Mouse (Mus musculus): ENCODE data around the gene Tor3a. TPM values are rescaled to one million over a fixed set of nuclear protein-coding genes. Genes with fewer than 3 reads are reported as not detected.

The Tor3a gene
- polyA plus RNA-seq, 1 experiment from 2014 or later: 6.5 TPM

- Histone ChIP-seq H3K36me3 (ENCODE audit: control insufficient read depth, insufficient read depth, low read length) (no peaks in the 10 kb centered on the region), H3K9me3 (ENCODE audit: control insufficient read depth, low read length) (no peaks in the 10 kb centered on the region), H3K27ac (ENCODE audit: low read depth, low read length) (no peak overlapping the region), H3K4me3 (ENCODE audit: low read depth, low read length) (no peak overlapping the region), H3K27me3 (ENCODE audit: control insufficient read depth, insufficient read depth, low read length) (no peaks in the 10 kb centered on the region), H3K4me1 (replicated peaks; ENCODE audit: control insufficient read depth, insufficient read depth, low read length) (peaks cover 11% of the 10 kb centered on the region), H3K9ac (ENCODE audit: low read depth, low read length) (no peak overlapping the region), H3K4me2 (replicated peaks; ENCODE audit: low read depth, low read length) (no peak overlapping the region)
- WGBS: 89% methylated on average over 1 of the region's 1 CpGs
- ATAC-seq (ENCODE audit: low FRiP score) (no peak), DNase-seq (ENCODE audit: low spot score) (no peak)
Observed at GRCm38 (mm10) chr1:156614710-156615109, 59.4 kb downstream of the Tor3a start.

- peaks cover 11% of the 10 kb centered on the region for H3K4me1 ChIP-seq (replicated peaks; ENCODE audit: control insufficient read depth, insufficient read depth, low read length)
- no peaks in the 10 kb centered on the region for H3K27me3 ChIP-seq (ENCODE audit: control insufficient read depth, insufficient read depth, low read length)
- DNase-seq (ENCODE audit: low spot score) (peak; percentile 67), ATAC-seq (ENCODE audit: low FRiP score) (peak; percentile 64)
- no peak overlapping the region for H3K4me3 ChIP-seq (ENCODE audit: low read depth, low read length)
- H3K27ac ChIP-seq (ENCODE audit: low read depth, low read length): peak overlapping the region; percentile 77
- no peak overlapping the region for H3K4me2 ChIP-seq (replicated peaks; ENCODE audit: low read depth, low read length)
- H3K36me3 ChIP-seq (ENCODE audit: control insufficient read depth, insufficient read depth, low read length): no peaks in the 10 kb centered on the region
- H3K9me3 ChIP-seq (ENCODE audit: control insufficient read depth, low read length): no peaks in the 10 kb centered on the region
- 7% methylated on average over 9 of the region's 9 CpGs for WGBS
- no peak overlapping the region for H3K9ac ChIP-seq (ENCODE audit: low read depth, low read length)
Observed at GRCm38 (mm10) chr1:156613855-156614530, 60.2 kb downstream of the Tor3a start.

- no peak overlapping the region for H3K9ac ChIP-seq (ENCODE audit: low read depth, low read length)
- no peak overlapping the region for H3K4me3 ChIP-seq (ENCODE audit: low read depth, low read length)
- no peak overlapping the region for H3K27ac ChIP-seq (ENCODE audit: low read depth, low read length)
- no peaks in the 10 kb centered on the region for H3K36me3 ChIP-seq (ENCODE audit: control insufficient read depth, insufficient read depth, low read length)
- H3K4me1 ChIP-seq (replicated peaks; ENCODE audit: control insufficient read depth, insufficient read depth, low read length): peaks cover 6% of the 10 kb centered on the region
- 88% methylated on average over 1 of the region's 1 CpGs for WGBS
- H3K4me2 ChIP-seq (replicated peaks; ENCODE audit: low read depth, low read length): no peak overlapping the region
- no peaks in the 10 kb centered on the region for H3K9me3 ChIP-seq (ENCODE audit: control insufficient read depth, low read length)
- ATAC-seq (ENCODE audit: low FRiP score) (no peak), DNase-seq (ENCODE audit: low spot score) (no peak)
- H3K27me3 ChIP-seq (ENCODE audit: control insufficient read depth, insufficient read depth, low read length): no peaks in the 10 kb centered on the region
Observed at GRCm38 (mm10) chr1:156610257-156610656, 63.9 kb downstream of the Tor3a start.

GRCm38 (mm10) chr1:156608496-156608895, 65.7 kb downstream of the Tor3a start:
- Histone ChIP-seq H3K4me3 (ENCODE audit: low read depth, low read length) (no peak overlapping the region), H3K4me1 (replicated peaks; ENCODE audit: control insufficient read depth, insufficient read depth, low read length) (no peaks in the 10 kb centered on the region), H3K27me3 (ENCODE audit: control insufficient read depth, insufficient read depth, low read length) (no peaks in the 10 kb centered on the region), H3K27ac (ENCODE audit: low read depth, low read length) (no peak overlapping the region), H3K36me3 (ENCODE audit: control insufficient read depth, insufficient read depth, low read length) (no peaks in the 10 kb centered on the region), H3K4me2 (replicated peaks; ENCODE audit: low read depth, low read length) (no peak overlapping the region), H3K9ac (ENCODE audit: low read depth, low read length) (no peak overlapping the region), H3K9me3 (ENCODE audit: control insufficient read depth, low read length) (no peaks in the 10 kb centered on the region)
- DNase-seq (ENCODE audit: low spot score) (no peak), ATAC-seq (ENCODE audit: low FRiP score) (no peak)
- 91% methylated on average over 2 of the region's 2 CpGs for WGBS

- no peak overlapping the region for H3K4me2 ChIP-seq (replicated peaks; ENCODE audit: low read depth, low read length)
- no peak overlapping the region for H3K27ac ChIP-seq (ENCODE audit: low read depth, low read length)
- H3K36me3 ChIP-seq (ENCODE audit: control insufficient read depth, insufficient read depth, low read length): no peaks in the 10 kb centered on the region
- no peak overlapping the region for H3K9ac ChIP-seq (ENCODE audit: low read depth, low read length)
- 92% methylated on average over 2 of the region's 2 CpGs for WGBS
- H3K27me3 ChIP-seq (ENCODE audit: control insufficient read depth, insufficient read depth, low read length): no peaks in the 10 kb centered on the region
- DNase-seq (ENCODE audit: low spot score) (no peak), ATAC-seq (ENCODE audit: low FRiP score) (no peak)
- no peaks in the 10 kb centered on the region for H3K4me1 ChIP-seq (replicated peaks; ENCODE audit: control insufficient read depth, insufficient read depth, low read length)
- H3K4me3 ChIP-seq (ENCODE audit: low read depth, low read length): no peak overlapping the region
- no peaks in the 10 kb centered on the region for H3K9me3 ChIP-seq (ENCODE audit: control insufficient read depth, low read length)
Observed at GRCm38 (mm10) chr1:156605940-156606339, 68.2 kb downstream of the Tor3a start.

- WGBS: 79% methylated on average over 12 of the region's 12 CpGs
Observed at GRCm38 (mm10) chr1:156605094-156605866, 68.9 kb downstream of the Tor3a start.

More at GRCm38 (mm10) chr1:156605094-156605866, 68.9 kb downstream of the Tor3a start:
- Histone ChIP-seq H3K9ac (ENCODE audit: low read depth, low read length) (no peak overlapping the region), H3K27me3 (ENCODE audit: control insufficient read depth, insufficient read depth, low read length) (no peaks in the 10 kb centered on the region), H3K4me1 (replicated peaks; ENCODE audit: control insufficient read depth, insufficient read depth, low read length) (no peaks in the 10 kb centered on the region), H3K36me3 (ENCODE audit: control insufficient read depth, insufficient read depth, low read length) (no peaks in the 10 kb centered on the region), H3K4me2 (replicated peaks; ENCODE audit: low read depth, low read length) (no peak overlapping the region), H3K9me3 (ENCODE audit: control insufficient read depth, low read length) (no peaks in the 10 kb centered on the region), H3K27ac (ENCODE audit: low read depth, low read length) (no peak overlapping the region), H3K4me3 (ENCODE audit: low read depth, low read length) (no peak overlapping the region)
- ATAC-seq (ENCODE audit: low FRiP score) (no peak), DNase-seq (ENCODE audit: low spot score) (no peak)

Other genes starting within 250 kb of the Tor3a start
- 18.2 and 25.7 TPM in 2 replicates for gene Soat1, start 200.0 kb downstream of the Tor3a start, polyA plus RNA-seq (2014; fragmentation: Nextera tagmentation; extraction: Ambion mirVana)
- gene Gm10031, start 150.3 kb downstream of the Tor3a start, polyA plus RNA-seq (2014; fragmentation: Nextera tagmentation; extraction: Ambion mirVana): 0.33 and 0.79 TPM in 2 replicates
- gene Abl2, start 115.6 kb downstream of the Tor3a start, polyA plus RNA-seq (2014; fragmentation: Nextera tagmentation; extraction: Ambion mirVana): 5.3 and 8.0 TPM in 2 replicates
- 22.5 and 22.9 TPM in 2 replicates for gene Fam20b, start 44.7 kb upstream of the Tor3a start, polyA plus RNA-seq (2014; fragmentation: Nextera tagmentation; extraction: Ambion mirVana)
- gene Angptl1, start 164.2 kb upstream of the Tor3a start, polyA plus RNA-seq (2014; fragmentation: Nextera tagmentation; extraction: Ambion mirVana): 5.1 and 6.9 TPM in 2 replicates

All from hindbrain, embryonic 11.5 days (tissue).